Mouse (Mus musculus) lung, postnatal 14 days (tissue): ENCODE results near the gene Pcnp.

Experiments
- DNase-seq: peaks from one replicate; pipeline ENCODE4 v3.0.0; 2021

Gene Pcnp

DNA sequence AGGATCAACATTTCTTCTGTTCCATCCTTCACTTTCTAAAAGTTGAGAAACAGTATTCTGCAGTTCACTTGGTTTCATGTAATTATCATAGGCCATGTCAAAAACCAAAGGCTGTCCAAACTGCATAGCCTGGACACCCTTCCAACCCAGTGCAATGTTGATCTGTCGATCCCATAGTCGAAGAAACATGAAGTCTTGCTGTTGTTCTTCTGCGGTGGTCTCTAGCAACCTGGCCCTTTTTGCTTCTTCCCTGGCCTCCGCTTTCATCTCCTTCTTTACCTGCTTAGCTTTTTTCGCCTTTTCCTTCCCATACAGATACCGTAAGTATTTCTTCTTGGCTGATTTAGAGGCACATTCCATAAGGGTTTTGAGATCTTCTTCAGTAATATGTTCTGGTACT, 5.0 kb upstream of the Pcnp start:
- no peak for DNase-seq

DNA sequence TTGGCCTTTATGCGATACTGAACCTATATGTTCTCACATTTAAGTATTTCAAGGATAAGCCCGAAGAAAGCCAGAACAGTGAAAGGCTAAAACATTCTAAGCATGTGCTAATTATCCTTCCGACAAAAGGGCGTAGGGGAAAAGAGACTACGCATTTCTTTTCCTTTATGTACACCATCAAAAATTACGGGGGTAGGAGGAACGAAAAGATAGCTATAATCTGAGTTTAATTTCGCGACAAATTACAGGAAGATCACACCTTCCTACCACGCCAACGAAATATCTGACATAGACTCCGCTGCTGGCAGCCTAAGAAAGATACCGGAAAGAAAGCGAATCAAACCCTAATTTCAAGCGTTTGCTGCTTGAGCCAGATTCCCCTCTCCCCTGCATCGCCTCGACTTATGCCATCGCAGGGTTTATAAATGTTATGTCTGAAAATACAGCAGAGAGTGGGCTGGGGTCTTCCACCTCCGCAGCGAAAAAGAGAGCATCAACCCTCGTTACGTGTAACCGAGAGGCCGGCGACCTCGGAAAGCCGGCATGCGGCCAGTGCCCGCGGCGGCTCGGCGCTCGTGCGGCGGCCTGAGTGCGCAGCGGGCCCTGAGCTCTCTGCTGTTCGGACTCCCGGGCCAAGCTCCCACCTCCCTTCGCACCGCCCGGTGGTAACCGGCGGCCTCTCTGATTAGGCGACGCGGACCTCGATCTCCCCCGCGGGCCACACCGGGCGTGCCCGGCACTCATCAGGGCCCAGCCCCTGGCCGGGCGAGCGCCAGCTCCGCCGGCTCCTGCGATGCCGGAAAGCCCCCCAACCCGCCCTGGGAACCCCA, 602 bp downstream of the Pcnp start:
- peak; percentile 61 for DNase-seq

DNA sequence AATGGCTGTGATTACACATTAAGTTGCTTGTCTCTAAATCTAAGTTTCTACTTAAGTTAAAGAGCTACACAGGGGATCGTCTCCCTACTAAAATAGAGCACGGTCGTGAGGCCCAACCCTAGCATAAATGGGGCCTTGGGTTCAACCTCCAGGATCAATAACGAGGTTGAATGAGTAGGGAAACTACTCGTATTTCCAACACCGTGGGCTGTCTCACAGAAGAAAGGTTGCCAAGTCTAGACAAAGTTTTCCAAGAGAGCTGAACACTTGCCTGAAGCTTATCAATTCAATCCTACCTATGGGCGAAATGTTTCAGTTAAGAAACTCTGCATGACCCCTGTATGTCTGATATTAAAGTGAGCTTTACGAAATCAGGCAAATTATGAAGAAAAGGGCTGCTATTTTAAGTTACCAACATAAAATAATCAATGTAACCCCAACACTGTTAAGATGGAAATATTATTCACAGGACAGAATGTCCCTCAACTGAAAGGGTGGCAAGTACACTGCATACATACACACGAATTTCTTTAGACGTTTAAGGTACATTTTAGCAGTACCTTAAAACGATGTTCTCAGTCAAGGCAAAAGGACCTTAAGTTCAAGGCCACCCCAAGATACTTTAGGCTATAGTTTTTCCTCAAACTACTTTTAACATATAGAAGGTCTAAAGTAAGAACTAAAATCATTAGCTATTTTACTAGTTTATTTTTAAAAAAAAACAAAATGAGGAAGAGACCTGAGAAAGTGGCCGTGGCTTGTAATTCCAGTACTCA, 1.5 kb downstream of the Pcnp start:
- DNase-seq, result no peak

DNA sequence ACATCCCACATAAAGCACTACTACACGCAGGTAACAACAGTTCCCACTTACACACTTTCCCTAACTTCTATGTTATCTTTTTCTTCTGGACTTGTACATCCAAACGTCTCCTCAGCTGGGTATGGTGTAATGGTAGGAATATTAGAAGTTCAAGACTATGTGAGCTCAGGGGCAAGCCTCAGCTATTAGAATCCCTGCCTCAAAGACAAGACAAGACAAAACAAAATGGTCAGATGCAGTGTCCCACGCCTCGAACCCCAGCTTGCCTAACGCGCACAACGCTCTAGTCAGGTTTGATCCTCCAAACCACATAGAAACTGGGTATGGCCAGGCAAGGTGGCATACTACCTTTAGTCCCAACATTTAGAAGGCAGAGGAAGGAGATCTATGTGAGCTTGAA, 9.9 kb downstream of the Pcnp start:
- DNase-seq, result no peak

DNA sequence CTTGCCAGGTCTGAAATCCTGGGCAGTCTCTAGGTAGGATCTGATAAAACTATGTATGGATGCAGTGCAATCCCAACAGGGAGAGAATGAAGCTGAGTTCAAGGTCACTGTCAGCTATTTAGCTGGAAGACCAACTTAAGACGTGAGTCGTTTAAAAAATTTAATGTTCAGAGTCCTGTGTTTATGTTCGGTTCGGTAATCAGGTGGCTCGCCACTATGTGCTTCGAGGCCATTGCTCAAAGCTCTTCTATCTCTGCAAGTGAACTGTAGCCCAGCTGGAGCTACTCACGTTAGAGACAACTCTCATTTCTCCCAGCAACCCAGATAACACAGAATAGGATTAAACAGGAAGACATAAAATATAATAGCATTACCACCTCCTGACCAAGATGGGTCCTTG, 15.5 kb downstream of the Pcnp start:
- DNase-seq, result no peak

DNA sequence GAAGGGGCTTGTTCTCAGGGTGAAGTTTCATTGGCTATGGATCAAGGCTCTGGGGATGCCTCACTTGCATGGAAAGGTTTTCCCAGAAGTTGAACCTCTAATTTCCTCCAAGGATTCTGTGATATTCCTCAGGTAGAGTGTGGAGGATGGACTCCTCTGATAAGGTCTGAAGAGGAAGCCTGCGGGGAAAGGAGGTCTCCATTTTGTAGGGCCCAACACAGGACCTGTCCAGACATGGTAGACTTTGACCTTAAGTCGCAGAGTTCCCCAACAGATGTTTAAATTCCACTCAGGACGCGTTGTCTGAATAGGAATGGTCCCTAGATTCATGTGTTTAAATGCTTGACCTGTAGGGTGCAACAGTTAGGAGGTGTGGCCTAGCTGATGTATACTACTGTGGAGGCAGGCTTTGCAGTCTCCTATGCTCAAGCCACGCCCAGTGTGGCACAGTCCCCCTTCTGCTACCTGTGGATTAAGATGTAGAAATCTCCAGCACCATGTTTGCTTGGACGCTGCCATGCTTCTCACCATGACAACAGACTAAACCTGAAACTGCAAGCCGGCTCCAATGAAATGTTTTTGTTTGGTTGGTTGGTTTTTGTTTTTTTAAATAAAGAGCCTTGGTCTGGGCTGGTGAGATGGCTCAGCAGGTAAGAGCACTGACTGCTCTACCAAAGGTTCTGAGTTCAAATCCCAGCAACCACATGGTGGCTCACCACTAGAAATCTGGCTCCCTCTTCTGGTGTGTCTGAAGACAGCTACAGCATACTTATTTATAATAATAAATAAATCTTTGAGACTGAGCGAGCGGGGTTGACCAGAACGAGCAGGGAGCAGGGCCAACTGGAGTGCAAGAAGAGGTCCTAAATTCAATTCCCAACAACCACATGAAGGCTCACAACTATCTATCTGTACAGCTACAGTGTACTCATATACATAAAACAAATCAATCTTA, 16.5 kb downstream of the Pcnp start:
- DNase-seq, result no peak

DNA sequence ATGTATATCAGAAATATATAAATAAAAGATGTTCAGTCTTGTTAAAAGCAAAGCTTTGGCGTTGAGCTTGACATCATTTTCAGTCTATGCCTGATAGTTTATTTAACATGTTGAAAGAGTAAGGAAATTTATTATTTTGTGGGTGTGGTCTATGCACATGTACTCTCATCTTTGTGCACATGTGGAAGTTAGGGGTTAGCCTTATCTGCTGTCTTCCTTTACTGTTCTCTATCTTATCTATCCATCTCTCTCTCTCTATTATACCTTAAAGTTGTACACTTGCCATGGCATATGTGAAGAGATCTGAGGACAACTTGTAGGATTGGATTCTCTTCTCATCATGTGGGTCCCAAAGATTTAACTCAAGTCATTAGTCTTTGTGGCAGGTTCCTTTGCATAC, 20.7 kb downstream of the Pcnp start:
- no peak for DNase-seq

DNA sequence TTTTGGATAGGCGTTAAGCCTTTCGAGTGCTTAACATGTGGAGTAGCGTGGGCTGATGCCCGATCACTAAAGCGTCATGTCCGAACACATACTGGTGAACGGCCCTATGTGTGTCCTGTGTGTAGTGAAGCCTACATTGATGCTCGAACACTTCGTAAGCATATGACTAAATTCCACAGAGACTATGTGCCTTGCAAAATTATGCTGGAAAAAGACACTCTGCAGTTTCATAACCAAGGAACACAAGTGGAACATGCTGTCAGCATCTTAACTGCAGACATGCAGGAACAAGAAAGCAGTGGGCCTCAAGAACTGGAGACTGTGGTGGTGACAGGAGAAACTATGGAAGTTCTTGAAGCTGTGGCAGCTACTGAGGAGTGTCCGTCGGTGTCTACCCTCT, 22.7 kb downstream of the Pcnp start:
- DNase-seq, result no peak

DNA sequence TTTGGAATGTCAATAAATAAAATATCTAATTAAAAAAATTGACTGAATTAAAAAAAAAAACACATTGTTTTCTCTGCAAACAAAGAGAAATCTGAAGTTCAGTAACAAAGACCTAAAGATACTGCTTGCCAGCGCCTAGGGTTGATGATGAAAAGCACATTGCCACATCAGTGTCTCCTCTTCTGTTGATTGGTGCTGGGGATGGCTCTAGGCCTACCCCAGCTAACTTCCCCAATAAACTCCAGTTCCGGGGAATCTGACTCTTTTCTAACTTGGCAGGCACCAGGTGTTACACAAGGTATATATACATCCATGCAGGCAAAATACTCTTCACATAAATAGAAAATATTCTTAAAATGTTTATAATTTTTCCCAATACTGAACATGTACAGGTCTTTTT, 35.3 kb downstream of the Pcnp start:
- DNase-seq, result no peak

DNA sequence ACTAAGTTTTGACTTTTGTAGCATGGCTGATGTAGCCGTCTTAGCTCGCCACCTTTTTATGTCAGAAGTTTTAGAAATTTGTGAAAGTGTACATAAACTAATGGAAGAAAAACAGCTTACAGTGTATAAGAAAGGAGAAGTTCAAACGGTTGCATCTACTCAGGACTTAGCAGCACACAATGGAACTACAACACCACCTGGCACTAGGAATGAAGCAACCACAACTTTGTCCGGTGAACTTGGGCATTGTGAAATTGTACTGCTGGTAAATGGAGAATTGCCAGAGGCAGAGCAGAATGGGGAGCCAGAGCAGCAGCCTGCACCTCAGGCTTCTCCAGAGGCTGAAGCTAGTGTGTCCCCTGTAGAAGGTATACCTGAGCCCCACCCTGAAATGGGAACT, 39.2 kb downstream of the Pcnp start:
- no peak for DNase-seq

DNA sequence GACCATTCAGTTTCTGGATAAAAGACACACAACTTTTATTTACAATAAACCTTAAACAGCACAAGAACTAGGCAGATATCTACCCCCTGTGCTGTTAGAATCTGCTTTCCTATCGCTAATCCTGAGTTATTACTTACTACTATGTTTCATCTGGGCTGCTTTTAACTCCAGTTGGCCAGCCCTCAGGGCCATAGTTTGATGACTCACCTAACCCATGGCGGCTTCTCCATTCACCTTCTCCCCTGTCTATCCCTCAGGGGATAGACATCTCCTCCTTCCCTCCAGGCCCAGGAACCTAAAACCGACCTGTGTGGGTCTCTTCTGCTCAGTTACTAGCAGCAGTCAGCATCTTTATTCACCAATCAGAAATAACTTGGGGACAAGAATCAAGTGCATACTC, 43.5 kb downstream of the Pcnp start:
- no peak for DNase-seq

DNA sequence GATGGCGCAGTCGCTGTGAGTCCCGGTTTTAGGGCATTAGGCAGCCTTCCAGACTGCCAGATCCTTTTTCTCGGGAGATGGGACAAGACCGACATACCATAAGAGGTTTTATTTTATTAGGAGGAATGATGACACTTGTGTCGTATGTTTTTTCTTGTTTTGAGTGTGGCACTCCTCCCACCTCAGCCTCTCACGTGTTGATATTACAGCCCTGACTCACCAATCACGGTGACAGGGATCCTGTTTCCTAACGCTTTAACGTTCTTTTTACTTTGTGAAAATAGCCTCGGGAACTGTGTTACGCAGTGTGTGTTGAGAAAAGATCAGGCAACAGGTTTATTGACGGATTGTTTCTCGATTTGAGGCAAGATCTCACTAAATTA, 54.6 kb downstream of the Pcnp start:
- DNase-seq, result peak; percentile 32

DNA sequence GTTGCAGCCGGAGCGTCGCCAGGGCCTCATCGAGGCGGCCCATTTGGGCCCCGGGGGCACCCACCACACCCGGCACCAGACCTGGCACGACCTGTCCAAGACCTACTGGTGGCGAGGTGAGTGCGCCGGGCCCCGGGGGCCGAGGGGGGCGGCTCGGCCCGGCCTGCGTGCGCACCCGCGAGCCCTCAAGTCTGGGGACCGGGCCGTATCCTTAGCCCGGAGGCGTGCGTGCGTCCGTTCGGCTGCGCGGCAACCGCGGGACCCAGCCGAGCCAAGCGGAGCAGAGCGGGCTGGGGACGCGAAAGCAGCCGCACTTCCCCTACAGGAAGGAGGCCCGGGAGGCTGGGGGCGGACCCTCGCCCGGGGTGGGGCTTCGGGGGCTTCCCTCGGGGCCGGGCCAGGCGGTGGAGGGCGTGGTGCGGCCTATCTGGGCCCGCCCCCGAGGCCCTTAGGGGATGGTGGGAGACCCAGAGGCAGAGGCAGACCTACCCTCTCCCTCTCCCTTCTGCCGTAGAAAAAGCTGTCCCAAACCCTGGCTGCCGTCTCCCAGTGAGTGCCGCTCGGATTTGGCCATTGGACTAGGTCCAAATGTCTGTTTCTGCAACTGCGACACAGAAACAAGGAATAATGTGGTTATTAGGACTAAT, 55.2 kb downstream of the Pcnp start:
- peak; percentile 93 for DNase-seq

DNA sequence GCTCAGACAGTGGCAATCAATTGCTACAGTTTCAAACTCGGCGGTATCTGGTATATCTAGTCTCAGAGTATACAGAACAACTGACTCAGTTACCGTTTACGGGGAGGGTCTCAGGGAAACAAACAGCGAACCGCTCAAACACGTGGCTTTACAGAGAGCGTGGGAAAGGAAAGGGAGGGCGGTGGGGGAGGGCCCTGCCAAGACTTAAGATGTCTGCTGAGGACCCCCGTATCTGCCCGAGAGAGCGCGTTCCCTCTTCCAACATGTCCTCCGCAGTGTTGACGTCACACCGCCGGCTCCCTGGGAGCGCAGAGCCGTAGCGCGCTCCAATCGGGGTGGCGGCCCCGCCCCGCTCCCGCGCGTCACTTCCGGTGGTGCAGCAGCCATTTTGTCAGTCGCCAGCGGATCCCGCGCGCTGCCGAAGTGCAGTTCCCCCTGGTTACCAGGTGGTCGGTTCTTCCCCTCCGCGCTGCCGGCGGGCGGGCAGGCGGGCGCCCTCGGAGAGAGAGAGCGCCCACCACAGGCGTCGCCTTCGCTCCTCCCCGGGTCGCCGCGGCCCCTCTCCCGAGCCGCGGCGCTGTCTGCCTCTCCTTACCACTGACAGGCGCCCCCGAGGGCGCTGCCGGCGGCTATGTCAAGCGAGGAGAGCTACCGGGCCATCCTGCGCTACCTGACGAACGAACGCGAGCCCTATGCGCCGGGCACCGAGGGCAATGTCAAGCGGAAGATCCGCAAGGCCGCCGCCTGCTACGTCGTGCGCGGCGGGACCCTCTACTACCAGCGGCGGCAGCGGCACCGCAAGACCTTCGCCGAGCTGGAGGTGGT, 55.9 kb downstream of the Pcnp start, which contains the start of gene Zbtb11:
Zbtb11 (plus strand) TSS at position 453 of the 825 bp plus-strand sequence.
- DNase-seq, result peak; percentile 100

DNA sequence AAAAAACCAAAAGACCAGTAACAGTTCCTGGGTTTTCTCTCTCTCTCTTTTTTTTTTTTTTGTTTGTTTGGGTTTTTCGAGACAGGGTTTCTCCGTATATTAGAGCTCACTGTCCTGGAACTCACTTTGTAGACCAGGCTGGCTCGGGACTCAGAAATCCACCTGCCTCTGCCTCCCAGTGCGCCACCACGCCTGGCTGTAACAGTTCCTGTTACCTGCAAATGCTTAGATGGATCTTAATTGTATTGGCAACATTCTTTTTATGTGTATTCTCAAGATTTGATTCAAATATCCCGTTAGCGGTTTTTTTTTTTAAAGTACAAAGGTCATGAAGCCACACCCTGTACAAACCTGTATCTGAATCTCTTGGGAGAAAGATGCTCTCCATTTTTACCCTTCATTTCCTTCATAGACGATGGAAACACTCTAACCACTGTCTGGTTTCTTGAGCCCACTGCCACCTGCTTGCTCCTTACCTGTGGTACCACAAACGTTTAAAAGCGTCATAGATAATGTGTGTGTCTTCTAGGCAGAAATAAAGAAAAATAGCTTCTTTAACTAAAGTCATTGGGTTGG, 56.8 kb downstream of the Pcnp start:
- no peak for DNase-seq

DNA sequence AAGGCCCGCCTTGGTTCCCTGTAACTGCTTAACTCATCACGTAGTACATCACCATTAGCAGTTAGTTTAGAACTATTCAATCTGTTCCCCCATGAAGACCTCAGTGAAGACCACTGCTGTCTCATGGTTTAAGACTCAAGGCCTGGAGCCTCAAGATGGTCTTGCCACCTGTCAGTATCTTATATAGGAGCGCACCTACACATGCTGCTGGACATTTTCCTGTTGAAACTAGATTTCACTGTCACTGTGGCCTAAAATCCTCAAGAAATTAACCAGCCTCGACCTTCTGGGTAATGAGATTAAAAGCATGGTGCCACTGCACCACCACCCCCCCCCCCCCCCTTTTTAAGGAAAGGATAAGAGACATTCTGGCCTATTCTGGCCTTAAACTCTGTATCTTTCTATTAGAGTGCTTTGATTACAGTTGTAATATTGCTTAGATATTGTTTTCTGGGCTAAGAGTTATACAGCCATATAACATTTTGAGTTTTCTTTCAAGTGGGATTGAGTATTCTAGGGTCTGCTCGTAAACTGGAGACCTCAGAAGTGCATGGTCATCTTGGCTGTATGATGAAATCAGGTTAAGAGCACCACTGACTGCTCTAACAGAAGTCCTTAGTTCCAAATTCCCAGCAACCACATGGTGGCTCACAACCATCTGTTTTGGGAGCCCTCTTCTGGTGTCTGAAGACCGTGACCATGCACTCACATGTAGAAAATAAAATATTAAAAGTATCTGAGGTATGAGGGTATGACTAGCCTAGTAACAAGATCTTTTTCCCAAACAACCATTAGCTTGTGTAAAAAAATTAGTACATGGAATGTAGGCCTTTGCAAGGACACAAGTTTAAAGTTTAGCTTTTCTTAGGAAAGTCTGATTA, 57.6 kb downstream of the Pcnp start:
- DNase-seq, result no peak

DNA sequence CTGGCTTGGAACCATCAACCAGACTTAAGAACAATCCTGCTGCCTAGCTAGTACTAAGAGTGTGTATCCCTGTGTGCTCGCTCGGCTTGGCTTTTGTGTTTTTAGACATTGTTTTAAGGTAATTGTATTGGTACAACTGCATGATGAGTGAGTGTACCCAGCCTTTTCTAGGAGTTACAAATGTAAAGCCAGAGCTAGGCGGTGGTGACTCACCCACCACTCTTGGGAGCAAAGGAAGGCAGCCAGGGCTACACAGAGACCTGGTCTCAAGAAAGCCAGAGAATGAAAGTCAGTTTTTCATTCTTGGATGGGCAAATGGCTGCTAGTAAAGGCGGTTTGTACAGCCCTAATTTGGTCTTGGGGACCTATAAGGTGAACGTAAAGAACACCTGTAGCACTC, 59.1 kb downstream of the Pcnp start:
- no peak for DNase-seq

DNA sequence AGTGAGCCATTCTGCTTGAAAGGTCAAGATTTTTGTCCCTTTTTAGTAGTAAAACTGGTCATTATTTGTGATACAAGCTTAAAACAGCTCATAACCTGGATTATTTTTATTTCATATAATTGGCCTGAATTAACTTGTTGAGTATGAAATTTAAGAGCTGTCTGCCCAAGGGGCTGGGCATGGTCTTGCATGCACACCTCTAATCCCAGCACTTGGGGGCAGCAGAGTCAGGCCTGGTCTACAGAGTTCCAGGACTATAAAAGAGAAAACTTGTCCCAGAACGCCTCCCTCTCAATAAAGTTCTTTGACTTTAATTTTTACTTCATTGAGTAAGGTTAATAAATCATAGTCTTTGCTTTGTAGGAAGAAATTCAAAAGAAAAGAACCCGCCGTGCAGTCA, 60.4 kb downstream of the Pcnp start:
- peak; percentile 42 for DNase-seq

DNA sequence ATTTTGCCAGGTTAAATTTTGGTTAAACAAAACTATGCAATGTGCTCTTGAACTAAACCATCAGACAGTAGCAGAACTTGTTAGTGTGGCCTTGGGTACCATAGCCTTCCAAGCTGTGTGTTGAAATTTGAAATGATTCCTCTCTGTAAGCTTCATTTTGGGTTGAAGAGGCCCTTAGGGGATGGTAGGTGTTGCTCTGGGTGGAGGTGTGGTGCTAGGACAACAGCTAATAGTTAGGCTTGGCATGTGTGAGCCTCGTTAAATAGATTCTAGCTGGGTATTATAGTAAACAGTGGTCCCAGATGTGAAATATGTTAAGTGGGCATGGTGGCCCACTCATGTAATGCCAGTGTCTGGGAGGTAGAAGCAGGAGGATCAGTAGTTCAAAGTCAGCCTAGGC, 62.3 kb downstream of the Pcnp start:
- DNase-seq, result no peak

DNA sequence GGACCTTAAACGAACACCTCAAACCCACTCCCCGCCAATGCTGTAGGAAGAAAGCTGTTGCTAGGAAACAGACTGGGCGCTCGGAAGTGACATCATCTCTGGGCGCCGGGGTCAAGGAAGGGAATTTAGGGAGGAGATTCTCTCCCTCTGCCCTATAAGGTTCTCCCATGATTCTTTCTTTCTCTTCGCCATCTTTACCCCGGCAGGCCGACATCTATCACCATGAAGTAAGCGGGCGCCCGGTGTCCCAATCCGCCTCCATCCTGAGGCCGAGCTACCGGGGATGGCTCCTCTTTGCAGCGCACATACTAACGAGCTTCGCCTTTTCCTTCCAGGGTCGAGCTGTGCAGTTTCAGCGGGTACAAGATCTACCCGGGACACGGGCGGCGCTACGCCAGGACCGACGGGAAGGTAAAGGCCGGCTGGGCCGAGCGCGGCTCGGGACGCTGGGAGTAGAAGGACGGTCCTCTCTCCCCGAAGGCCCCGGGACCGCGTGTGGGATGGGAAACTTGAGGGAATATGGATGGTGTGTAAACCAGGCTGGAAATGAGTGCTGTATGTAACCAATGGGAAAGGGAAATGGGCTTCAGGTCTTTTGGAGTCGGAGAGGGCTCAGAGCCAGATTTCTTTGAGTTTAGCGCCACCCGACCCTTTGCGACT, 63.2 kb downstream of the Pcnp start, which contains the start of gene Rpl24:
Rpl24 (plus strand) TSS at position 64 of the 660 bp plus-strand sequence.
- peak; percentile 95 for DNase-seq
